Mouse (Mus musculus) liver, embryonic 11.5 days (tissue): Measurements from ENCODE around the gene Tedc2. TPM values are rescaled to one million over a fixed set of nuclear protein-coding genes. Genes with fewer than 3 reads are reported as not detected.

ENCODE experiments used
- ATAC-seq: fragments of 200-750 bp; cut with Nextera tagmentation; replicated peaks from 2 replicates; pipeline ENCODE4 v1.8.0; 2017; ENCODE audit warnings: moderate number of reproducible peaks, mild to moderate bottlenecking, moderate TSS enrichment, moderate library complexity; ENCODE audit not compliant: low FRiP score
- DNase-seq: peaks from one replicate; pipeline ENCODE4 v3.0.0-alpha.2; 2017; ENCODE audit warnings: low spot score
- H3K27ac ChIP-seq: fragments of 300-500 bp; sonication (generic); 2 replicates; pipeline ENCODE4 v1.5.1; 2014; ENCODE audit warnings: mild to moderate bottlenecking, low read depth, low read length, control low read depth
- H3K27me3 ChIP-seq: fragments of 300-500 bp; sonication (generic); replicated peaks from 2 replicates; pipeline ENCODE4 v1.6.1; 2014; ENCODE audit warnings: low read length, mixed read lengths; ENCODE audit not compliant: control insufficient read depth, insufficient read depth
- H3K36me3 ChIP-seq: fragments of 300-500 bp; sonication (generic); 2 replicates; pipeline ENCODE4 v1.6.1; 2014; ENCODE audit warnings: mild to moderate bottlenecking, low read length, moderate library complexity, mixed read lengths; ENCODE audit not compliant: control insufficient read depth, insufficient read depth
- H3K4me1 ChIP-seq: fragments of 300-500 bp; sonication (generic); replicated peaks from 2 replicates; pipeline ENCODE4 v1.6.1; 2014; ENCODE audit warnings: low read length, mixed read lengths; ENCODE audit not compliant: control insufficient read depth, insufficient read depth
- H3K4me2 ChIP-seq: fragments of 300-500 bp; sonication (generic); 2 replicates; pipeline ENCODE4 v1.6.1; 2014; ENCODE audit warnings: mild to moderate bottlenecking, control low read depth, moderate library complexity
- H3K4me3 ChIP-seq: fragments of 300-500 bp; sonication (generic); 2 replicates; pipeline ENCODE4 v1.5.1; 2014; ENCODE audit warnings: low read depth, low read length, control low read depth
- H3K9ac ChIP-seq: fragments of 300-500 bp; sonication (generic); 2 replicates; pipeline ENCODE4 v1.6.1; 2014; ENCODE audit warnings: low read depth, low read length, control low read depth
- H3K9me3 ChIP-seq: fragments of 300-500 bp; sonication (generic); 2 replicates; pipeline ENCODE4 v1.6.1; 2016; ENCODE audit warnings: low read length, inconsistent platforms, mixed read lengths; ENCODE audit not compliant: control insufficient read depth
- WGBS: fragments of 180-500 bp; shearing (Covaris S2); extraction: QIAGEN DNeasy Blood & Tissue Kit; methylation state at CpG from one replicate; pipeline ENCODE4 v1.1.7; 2014; 5-methylcytosine and 5-hydroxymethylcytosine counted together
- polyA plus RNA-seq: library from polyadenylated mRNA; unstranded; fragments of >200 nt; fragmentation: Nextera tagmentation; extraction: Ambion mirVana; gene quantifications from 2 replicates; pipeline ENCODE4 v1.2.1, GENCODE M21; 2014

Gene Tedc2
- polyA plus RNA-seq, 1 experiment from 2014 or later, result 17.2 TPM

GRCm38 (mm10) chr17:24193268-24193667 is 27.4 kb downstream of the Tedc2 start:
- H3K4me3 ChIP-seq, result no peak overlapping the region
- no peak overlapping the region for H3K4me2 ChIP-seq
- H3K9ac ChIP-seq, result peak overlapping the region; percentile 34; the same call in 1 of the 2 replicates
- no peaks in the 10 kb centered on the region for H3K27me3 ChIP-seq
- H3K9me3 ChIP-seq, result no peaks in the 10 kb centered on the region
- ATAC-seq (no peak), DNase-seq (no peak)
- no peak overlapping the region for H3K27ac ChIP-seq
- peaks cover 6% of the 10 kb centered on the region; the same call in 1 of the 2 replicates for H3K36me3 ChIP-seq
- H3K4me1 ChIP-seq, result peaks cover 41% of the 10 kb centered on the region
- 83% methylated on average over 8 of the region's 8 CpGs for WGBS

- Histone ChIP-seq H3K4me2 (no peak overlapping the region), H3K27me3 (no peaks in the 10 kb centered on the region), H3K27ac (no peak overlapping the region), H3K9me3 (no peaks in the 10 kb centered on the region), H3K9ac (no peak overlapping the region), H3K4me3 (no peak overlapping the region), H3K36me3 (peaks cover 6% of the 10 kb centered on the region; the same call in 1 of the 2 replicates), H3K4me1 (peaks cover 37% of the 10 kb centered on the region)
- 75% methylated on average over 8 of the region's 8 CpGs for WGBS
- no peak for DNase-seq
- no peak for ATAC-seq
Measured at GRCm38 (mm10) chr17:24192848-24193247, 27.8 kb downstream of the Tedc2 start.

- ATAC-seq (no peak), DNase-seq (no peak)
- H3K4me1 ChIP-seq, result peaks cover 23% of the 10 kb centered on the region
- no peak overlapping the region for H3K4me3 ChIP-seq
- H3K27ac ChIP-seq, result no peak overlapping the region
- no peaks in the 10 kb centered on the region for H3K27me3 ChIP-seq
- H3K9me3 ChIP-seq, result no peaks in the 10 kb centered on the region
- 79% methylated on average over 4 of the region's 4 CpGs for WGBS
- H3K9ac ChIP-seq, result no peak overlapping the region
- no peak overlapping the region for H3K4me2 ChIP-seq
- H3K36me3 ChIP-seq, result peaks cover 6% of the 10 kb centered on the region; the same call in 1 of the 2 replicates
Measured at GRCm38 (mm10) chr17:24191481-24191880, 29.2 kb downstream of the Tedc2 start.

- Histone ChIP-seq H3K27me3 (no peaks in the 10 kb centered on the region), H3K4me2 (no peak overlapping the region), H3K4me3 (no peak overlapping the region), H3K36me3 (peaks cover 6% of the 10 kb centered on the region; the same call in 1 of the 2 replicates), H3K27ac (no peak overlapping the region), H3K9ac (no peak overlapping the region), H3K9me3 (no peaks in the 10 kb centered on the region), H3K4me1 (peaks cover 21% of the 10 kb centered on the region)
- DNase-seq (no peak), ATAC-seq (no peak)
- 89% methylated on average over 2 of the region's 2 CpGs for WGBS
Measured at GRCm38 (mm10) chr17:24190934-24191333, 29.7 kb downstream of the Tedc2 start.

- DNase-seq (no peak), ATAC-seq (no peak)
- no peak overlapping the region for H3K4me3 ChIP-seq
- H3K9me3 ChIP-seq, result no peaks in the 10 kb centered on the region
- 81% methylated on average over 3 of the region's 3 CpGs for WGBS
- no peak overlapping the region for H3K4me2 ChIP-seq
- H3K27me3 ChIP-seq, result no peaks in the 10 kb centered on the region
- peaks cover 8% of the 10 kb centered on the region for H3K4me1 ChIP-seq
- no peak overlapping the region for H3K27ac ChIP-seq
- no peaks in the 10 kb centered on the region for H3K36me3 ChIP-seq
- H3K9ac ChIP-seq, result no peak overlapping the region
Measured at GRCm38 (mm10) chr17:24174259-24174658, 46.4 kb downstream of the Tedc2 start.

GRCm38 (mm10) chr17:24173423-24173822 is 47.2 kb downstream of the Tedc2 start:
- H3K27ac ChIP-seq, result no peak overlapping the region
- H3K4me2 ChIP-seq, result no peak overlapping the region
- DNase-seq, result no peak
- H3K9me3 ChIP-seq, result no peaks in the 10 kb centered on the region
- H3K9ac ChIP-seq, result no peak overlapping the region
- 3% methylated on average over 3 of the region's 3 CpGs for WGBS
- no peaks in the 10 kb centered on the region for H3K27me3 ChIP-seq
- no peak for ATAC-seq
- H3K4me1 ChIP-seq, result peaks cover 8% of the 10 kb centered on the region
- no peak overlapping the region for H3K4me3 ChIP-seq
- no peaks in the 10 kb centered on the region for H3K36me3 ChIP-seq

- no peak overlapping the region for H3K4me3 ChIP-seq
- 0 out of 2 replicates have a peak overlapping the region, but pooled peaks have one; percentile 19 for H3K27ac ChIP-seq
- H3K27me3 ChIP-seq, result no peaks in the 10 kb centered on the region
- peaks cover 10% of the 10 kb centered on the region; the same call in 1 of the 2 replicates for H3K36me3 ChIP-seq
- H3K4me2 ChIP-seq, result no peak overlapping the region
- WGBS, result 78% methylated on average over 4 of the region's 4 CpGs
- ATAC-seq (no peak), DNase-seq (no peak)
- no peaks in the 10 kb centered on the region for H3K9me3 ChIP-seq
- H3K4me1 ChIP-seq, result peaks cover 20% of the 10 kb centered on the region
- H3K9ac ChIP-seq, result no peak overlapping the region
Measured at GRCm38 (mm10) chr17:24171738-24172137, 48.9 kb downstream of the Tedc2 start.

GRCm38 (mm10) chr17:24170729-24171128 is 49.9 kb downstream of the Tedc2 start:
- DNase-seq (no peak), ATAC-seq (no peak)
- H3K27me3 ChIP-seq, result no peaks in the 10 kb centered on the region
- H3K27ac ChIP-seq, result peak overlapping the region; percentile 38; the same call in 1 of the 2 replicates
- H3K9me3 ChIP-seq, result no peaks in the 10 kb centered on the region
- peaks cover 20% of the 10 kb centered on the region for H3K4me1 ChIP-seq
- H3K9ac ChIP-seq, result no peak overlapping the region
- peaks cover 14% of the 10 kb centered on the region; the same call in 1 of the 2 replicates for H3K36me3 ChIP-seq
- 59% methylated on average over 5 of the region's 5 CpGs for WGBS
- peak overlapping the region; percentile 76 for H3K4me2 ChIP-seq
- peak overlapping the region; percentile 82; the same call in 1 of the 2 replicates for H3K4me3 ChIP-seq

GRCm38 (mm10) chr17:24170125-24170524 is 50.5 kb downstream of the Tedc2 start:
- Histone ChIP-seq H3K9ac (peak overlapping the region; percentile 91), H3K4me2 (peak overlapping the region; percentile 76), H3K27ac (peak overlapping the region; percentile 94), H3K4me1 (peaks cover 20% of the 10 kb centered on the region), H3K36me3 (peaks cover 19% of the 10 kb centered on the region; the same call in 1 of the 2 replicates), H3K9me3 (no peaks in the 10 kb centered on the region), H3K27me3 (no peaks in the 10 kb centered on the region), H3K4me3 (peak overlapping the region; percentile 82)
- DNase-seq (no peak), ATAC-seq (no peak)
- 68% methylated on average over 3 of the region's 3 CpGs for WGBS
